Mouse (Mus musculus): ENCODE data around the gene Fhit. TPM values are rescaled to one million over a fixed set of nuclear protein-coding genes. Genes with fewer than 3 reads are reported as not detected.
"Not testable (repeated sequence)": the region's sequence is repeated elsewhere in the genome, so short reads cannot be mapped to it uniquely, and the experiment has no call there.

The Fhit gene
- polyA plus RNA-seq, 1 experiment from 2014 or later, result 11.4 TPM

- not testable (repeated sequence) for H3K9ac ChIP-seq; H3K4me3 ChIP-seq (replicated peaks); H3K4me2 ChIP-seq (replicated peaks); H3K27ac ChIP-seq; H3K4me1 ChIP-seq (replicated peaks); H3K27me3 ChIP-seq (replicated peaks); H3K9me3 ChIP-seq; H3K36me3 ChIP-seq; ATAC-seq
- 98% methylated on average over 1 of the region's 1 CpGs for WGBS
Measured at GRCm38 (mm10) chr14:10754883-10755282, 407.0 kb downstream of the Fhit start.

GRCm38 (mm10) chr14:10738076-10738475, 423.8 kb downstream of the Fhit start:
- Histone ChIP-seq H3K4me3 (replicated peaks) (no peak overlapping the region), H3K36me3 (no peaks in the 10 kb centered on the region), H3K9ac (no peak overlapping the region), H3K27me3 (replicated peaks) (no peaks in the 10 kb centered on the region), H3K4me2 (replicated peaks) (no peak overlapping the region), H3K4me1 (replicated peaks) (no peaks in the 10 kb centered on the region), H3K27ac (no peak overlapping the region), H3K9me3 (no peaks in the 10 kb centered on the region)
- no peak for ATAC-seq
- 65% methylated on average over 2 of the region's 2 CpGs for WGBS

- Histone ChIP-seq H3K4me2 (replicated peaks) (no peak overlapping the region), H3K36me3 (no peaks in the 10 kb centered on the region), H3K27me3 (replicated peaks) (no peaks in the 10 kb centered on the region), H3K4me3 (replicated peaks) (no peak overlapping the region), H3K9me3 (no peaks in the 10 kb centered on the region), H3K27ac (no peak overlapping the region), H3K4me1 (replicated peaks) (no peaks in the 10 kb centered on the region), H3K9ac (no peak overlapping the region)
- no peak for ATAC-seq
Measured at GRCm38 (mm10) chr14:10722525-10722924, 439.3 kb downstream of the Fhit start.

GRCm38 (mm10) chr14:10712916-10713315, 448.9 kb downstream of the Fhit start:
- Histone ChIP-seq H3K36me3 (no peaks in the 10 kb centered on the region), H3K4me3 (replicated peaks) (no peak overlapping the region), H3K9me3 (no peaks in the 10 kb centered on the region), H3K27me3 (replicated peaks) (no peaks in the 10 kb centered on the region), H3K4me1 (replicated peaks) (no peaks in the 10 kb centered on the region), H3K9ac (no peak overlapping the region), H3K4me2 (replicated peaks) (no peak overlapping the region), H3K27ac (no peak overlapping the region)
- ATAC-seq, result no peak
- whole genome bisulfite sequencing, result 52% methylated on average over 3 of the region's 3 CpGs

GRCm38 (mm10) chr14:10712522-10712881, 449.3 kb downstream of the Fhit start:
- 88% methylated on average over 7 of the region's 7 CpGs for WGBS
- Histone ChIP-seq H3K27ac (no peak overlapping the region), H3K9ac (no peak overlapping the region), H3K27me3 (replicated peaks) (no peaks in the 10 kb centered on the region), H3K4me3 (replicated peaks) (no peak overlapping the region), H3K4me2 (replicated peaks) (no peak overlapping the region), H3K9me3 (no peaks in the 10 kb centered on the region), H3K4me1 (replicated peaks) (no peaks in the 10 kb centered on the region), H3K36me3 (no peaks in the 10 kb centered on the region)
- ATAC-seq, result no peak

GRCm38 (mm10) chr14:10711841-10712521, 449.9 kb downstream of the Fhit start:
- Histone ChIP-seq H3K27me3 (replicated peaks) (no peaks in the 10 kb centered on the region), H3K4me3 (replicated peaks) (no peak overlapping the region), H3K9me3 (no peaks in the 10 kb centered on the region), H3K27ac (no peak overlapping the region), H3K4me1 (replicated peaks) (no peaks in the 10 kb centered on the region), H3K9ac (no peak overlapping the region), H3K36me3 (no peaks in the 10 kb centered on the region), H3K4me2 (replicated peaks) (no peak overlapping the region)
- ATAC-seq, result no peak
- 93% methylated on average over 5 of the region's 5 CpGs for WGBS

GRCm38 (mm10) chr14:10710796-10711311, 451.0 kb downstream of the Fhit start:
- Histone ChIP-seq H3K27ac (no peak overlapping the region), H3K4me3 (replicated peaks) (no peak overlapping the region), H3K9me3 (no peaks in the 10 kb centered on the region), H3K9ac (no peak overlapping the region), H3K4me1 (replicated peaks) (no peaks in the 10 kb centered on the region), H3K36me3 (no peaks in the 10 kb centered on the region), H3K4me2 (replicated peaks) (no peak overlapping the region), H3K27me3 (replicated peaks) (no peaks in the 10 kb centered on the region)
- no peak for ATAC-seq
- WGBS, result 66% methylated on average over 12 of the region's 12 CpGs

- H3K4me2 ChIP-seq (replicated peaks), result no peak overlapping the region
- WGBS, result 13% methylated on average over 2 of the region's 2 CpGs
- H3K9me3 ChIP-seq, result no peaks in the 10 kb centered on the region
- H3K27me3 ChIP-seq (replicated peaks), result no peaks in the 10 kb centered on the region
- H3K4me1 ChIP-seq (replicated peaks), result 0 out of 2 replicates have a peak, but pooled peaks cover 4% of the 10 kb centered on the region
- H3K27ac ChIP-seq, result no peak overlapping the region
- no peak overlapping the region for H3K9ac ChIP-seq
- ATAC-seq, result peak; percentile 65
- H3K4me3 ChIP-seq (replicated peaks), result no peak overlapping the region
- no peaks in the 10 kb centered on the region for H3K36me3 ChIP-seq
Measured at GRCm38 (mm10) chr14:10701707-10702106, 460.1 kb downstream of the Fhit start.

- H3K4me1 ChIP-seq (replicated peaks), result no peaks in the 10 kb centered on the region
- WGBS, result 72% methylated on average over 4 of the region's 4 CpGs
- no peak for ATAC-seq
Measured at GRCm38 (mm10) chr14:10680041-10680440, 481.8 kb downstream of the Fhit start.

GRCm38 (mm10) chr14:10679638-10680037, 482.2 kb downstream of the Fhit start:
- H3K4me2 ChIP-seq (replicated peaks), result no peak overlapping the region
- no peaks in the 10 kb centered on the region for H3K36me3 ChIP-seq
- no peak overlapping the region for H3K27ac ChIP-seq
- H3K27me3 ChIP-seq (replicated peaks), result no peaks in the 10 kb centered on the region
- H3K9me3 ChIP-seq, result no peaks in the 10 kb centered on the region
- H3K9ac ChIP-seq, result no peak overlapping the region
- ATAC-seq, result no peak
- no peaks in the 10 kb centered on the region for H3K4me1 ChIP-seq (replicated peaks)
- H3K4me3 ChIP-seq (replicated peaks), result no peak overlapping the region

More at GRCm38 (mm10) chr14:10680041-10680440, 481.8 kb downstream of the Fhit start:
- no peak overlapping the region for H3K4me3 ChIP-seq (replicated peaks)
- H3K27me3 ChIP-seq (replicated peaks), result no peaks in the 10 kb centered on the region
- H3K9me3 ChIP-seq, result no peaks in the 10 kb centered on the region
- no peak overlapping the region for H3K27ac ChIP-seq
- H3K4me2 ChIP-seq (replicated peaks), result no peak overlapping the region
- H3K9ac ChIP-seq, result no peak overlapping the region
- H3K36me3 ChIP-seq, result no peaks in the 10 kb centered on the region

GRCm38 (mm10) chr14:10677627-10678026, 484.2 kb downstream of the Fhit start:
- H3K27me3 ChIP-seq (replicated peaks), result no peaks in the 10 kb centered on the region
- H3K4me3 ChIP-seq (replicated peaks), result no peak overlapping the region
- no peaks in the 10 kb centered on the region for H3K36me3 ChIP-seq
- WGBS, result 49% methylated on average over 2 of the region's 2 CpGs
- no peaks in the 10 kb centered on the region for H3K9me3 ChIP-seq
- H3K4me2 ChIP-seq (replicated peaks), result no peak overlapping the region
- no peak for ATAC-seq
- H3K9ac ChIP-seq, result no peak overlapping the region
- H3K4me1 ChIP-seq (replicated peaks), result no peaks in the 10 kb centered on the region
- H3K27ac ChIP-seq, result no peak overlapping the region

GRCm38 (mm10) chr14:10660247-10660646, 501.6 kb downstream of the Fhit start:
- Histone ChIP-seq H3K4me2 (replicated peaks) (no peak overlapping the region), H3K27ac (no peak overlapping the region), H3K4me1 (replicated peaks) (no peaks in the 10 kb centered on the region), H3K27me3 (replicated peaks) (no peaks in the 10 kb centered on the region), H3K9me3 (no peaks in the 10 kb centered on the region), H3K4me3 (replicated peaks) (no peak overlapping the region), H3K9ac (no peak overlapping the region), H3K36me3 (no peaks in the 10 kb centered on the region)
- ATAC-seq, result no peak
- WGBS, result 81% methylated on average over 4 of the region's 4 CpGs

- Histone ChIP-seq H3K27me3 (replicated peaks) (no peaks in the 10 kb centered on the region), H3K9me3 (no peaks in the 10 kb centered on the region), H3K27ac (no peak overlapping the region), H3K9ac (no peak overlapping the region), H3K36me3 (no peaks in the 10 kb centered on the region), H3K4me3 (replicated peaks) (no peak overlapping the region), H3K4me1 (replicated peaks) (no peaks in the 10 kb centered on the region), H3K4me2 (replicated peaks) (no peak overlapping the region)
- ATAC-seq, result no peak
- WGBS, result 81% methylated on average over 2 of the region's 2 CpGs
Measured at GRCm38 (mm10) chr14:10659326-10659725, 502.5 kb downstream of the Fhit start.

All from intestine, embryonic 15.5 days (tissue).